Mouse (Mus musculus) neural tube, embryonic 15.5 days (tissue): ENCODE measurements at regions not wholly inside any gene's neighbourhood (a gene's known extent, or its start where the extent isn't known, plus 50 kb on each side); places are given as distances from the start of the nearest gene placed in this dataset.

ENCODE experiments used
- ATAC-seq: fragments of 200-750 bp; cut with Nextera tagmentation; 2 replicates; pipeline ENCODE4 v1.8.0; 2017; ENCODE audit warnings: mild to moderate bottlenecking, moderate TSS enrichment, moderate library complexity; ENCODE audit not compliant: low FRiP score
- H3K27ac ChIP-seq: fragments of 300-500 bp; sonication (generic); replicated peaks from 2 replicates; pipeline ENCODE4 v1.5.1; 2015; ENCODE audit warnings: mild to moderate bottlenecking, inconsistent platforms
- H3K27me3 ChIP-seq: fragments of 300-500 bp; sonication (generic); replicated peaks from 2 replicates; pipeline ENCODE4 v1.6.1; 2015; ENCODE audit warnings: inconsistent platforms
- H3K36me3 ChIP-seq: fragments of 300-500 bp; sonication (generic); 2 replicates; pipeline ENCODE4 v1.6.1; 2015; ENCODE audit warnings: inconsistent platforms
- H3K4me1 ChIP-seq: fragments of 300-500 bp; sonication (generic); 2 replicates; pipeline ENCODE4 v1.6.1; 2015; ENCODE audit warnings: inconsistent platforms
- H3K4me2 ChIP-seq: fragments of 300-500 bp; sonication (generic); 2 replicates; pipeline ENCODE4 v1.6.1; 2015; ENCODE audit warnings: inconsistent platforms, mild to moderate bottlenecking, moderate library complexity
- H3K4me3 ChIP-seq: fragments of 300-500 bp; sonication (generic); replicated peaks from 2 replicates; pipeline ENCODE4 v1.5.1; 2015; ENCODE audit warnings: mild to moderate bottlenecking, inconsistent platforms
- H3K9ac ChIP-seq: fragments of 300-500 bp; sonication (generic); replicated peaks from 2 replicates; pipeline ENCODE4 v1.6.1; 2015; ENCODE audit warnings: mild to moderate bottlenecking, inconsistent platforms
- H3K9me3 ChIP-seq: fragments of 300-500 bp; sonication (generic); replicated peaks from 2 replicates; pipeline ENCODE4 v1.6.1; 2016; ENCODE audit warnings: inconsistent platforms
- WGBS: fragments of 180-500 bp; shearing (Covaris S2); methylation state at CpG from one replicate; pipeline ENCODE4 v1.1.7; 2015; ENCODE audit warnings: mixed read lengths; 5-methylcytosine and 5-hydroxymethylcytosine counted together

DNA sequence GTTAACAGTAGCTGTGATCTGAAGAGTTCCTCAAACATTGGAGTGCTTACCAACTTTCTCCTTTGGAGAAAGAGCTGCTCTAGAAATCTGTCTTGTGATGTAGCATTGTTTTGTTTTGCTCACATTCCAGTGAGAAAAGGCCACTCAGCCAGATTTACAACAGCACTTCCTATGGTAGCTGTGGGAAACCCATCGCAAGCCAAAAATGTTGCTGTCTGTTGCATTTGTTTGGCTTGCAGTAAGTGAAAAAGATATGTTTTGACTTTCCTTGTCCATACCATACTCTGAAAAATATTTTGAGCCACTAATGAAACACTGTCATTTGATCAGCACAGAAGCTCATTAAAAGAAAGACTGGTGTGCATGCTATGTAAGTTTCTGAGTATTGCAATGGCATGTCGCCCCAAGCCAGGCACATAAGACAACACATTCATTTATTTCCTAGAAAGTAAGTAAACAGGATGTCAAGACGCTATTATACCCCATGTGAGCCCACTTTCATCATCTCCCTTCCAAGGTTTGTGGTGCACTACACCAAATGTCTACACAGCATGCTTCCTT, 66.2 kb downstream of the Car2 start:
- H3K4me2 ChIP-seq, result no peak overlapping the region
- no peaks in the 10 kb centered on the region for H3K27me3 ChIP-seq
- H3K4me3 ChIP-seq, result no peak overlapping the region
- no peaks in the 10 kb centered on the region for H3K36me3 ChIP-seq
- 81% methylated on average over 3 of the region's 3 CpGs for WGBS
- H3K27ac ChIP-seq, result no peak overlapping the region
- no peak for ATAC-seq
- no peaks in the 10 kb centered on the region for H3K4me1 ChIP-seq
- no peaks in the 10 kb centered on the region for H3K9me3 ChIP-seq
- H3K9ac ChIP-seq, result no peak overlapping the region

DNA sequence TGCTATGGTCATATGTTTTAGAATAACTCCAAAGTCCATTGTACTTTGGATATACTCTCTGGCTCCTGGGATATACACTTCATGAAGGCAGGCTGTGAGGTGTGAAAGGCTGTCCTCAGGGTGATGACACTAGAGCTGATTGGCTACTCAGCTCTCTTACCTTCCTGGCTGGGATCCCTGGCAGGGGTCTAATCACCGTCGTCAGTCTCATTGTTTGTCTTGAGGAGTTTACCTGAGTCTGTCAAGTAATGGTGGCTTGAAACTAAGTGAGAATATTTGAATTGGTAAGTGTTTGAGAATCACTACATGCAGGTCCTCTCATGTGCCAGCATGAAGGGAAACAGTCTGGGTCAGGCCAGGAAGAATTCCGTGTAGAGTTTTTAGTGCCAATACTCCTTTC, 66.9 kb downstream of the Car2 start:
- ATAC-seq, result no peak
- Histone ChIP-seq H3K4me1 (no peaks in the 10 kb centered on the region), H3K36me3 (no peaks in the 10 kb centered on the region), H3K9me3 (no peaks in the 10 kb centered on the region), H3K4me2 (no peak overlapping the region), H3K27me3 (no peaks in the 10 kb centered on the region), H3K27ac (no peak overlapping the region), H3K9ac (no peak overlapping the region), H3K4me3 (no peak overlapping the region)
- WGBS, result 59% methylated on average over 3 of the region's 3 CpGs

DNA sequence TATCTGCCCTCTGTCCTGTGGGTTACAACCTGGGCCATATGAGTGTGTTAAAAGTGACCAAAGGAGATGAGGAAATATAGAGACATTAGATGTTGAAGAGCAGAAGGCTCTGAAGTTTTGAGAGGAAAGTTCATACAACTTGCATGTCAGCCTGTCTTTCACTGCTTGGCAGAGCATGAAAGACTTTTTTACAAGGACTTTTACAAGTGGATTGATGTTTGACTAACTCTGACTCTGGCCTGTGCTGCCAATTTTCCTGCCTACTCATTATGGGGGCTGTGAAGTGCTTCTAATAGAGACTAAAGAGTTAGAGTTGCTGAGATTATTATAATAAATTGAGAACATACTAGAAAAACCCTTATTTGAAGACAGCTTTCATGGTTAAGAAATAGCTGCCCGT, 71.4 kb downstream of the Car2 start:
- H3K27me3 ChIP-seq, result no peaks in the 10 kb centered on the region
- WGBS, result 75% methylated on average over 1 of the region's 1 CpGs
- no peak for ATAC-seq
- no peak overlapping the region for H3K9ac ChIP-seq
- H3K4me1 ChIP-seq, result no peaks in the 10 kb centered on the region
- H3K4me3 ChIP-seq, result no peak overlapping the region
- H3K4me2 ChIP-seq, result no peak overlapping the region
- H3K9me3 ChIP-seq, result no peaks in the 10 kb centered on the region
- no peaks in the 10 kb centered on the region for H3K36me3 ChIP-seq
- no peak overlapping the region for H3K27ac ChIP-seq

DNA sequence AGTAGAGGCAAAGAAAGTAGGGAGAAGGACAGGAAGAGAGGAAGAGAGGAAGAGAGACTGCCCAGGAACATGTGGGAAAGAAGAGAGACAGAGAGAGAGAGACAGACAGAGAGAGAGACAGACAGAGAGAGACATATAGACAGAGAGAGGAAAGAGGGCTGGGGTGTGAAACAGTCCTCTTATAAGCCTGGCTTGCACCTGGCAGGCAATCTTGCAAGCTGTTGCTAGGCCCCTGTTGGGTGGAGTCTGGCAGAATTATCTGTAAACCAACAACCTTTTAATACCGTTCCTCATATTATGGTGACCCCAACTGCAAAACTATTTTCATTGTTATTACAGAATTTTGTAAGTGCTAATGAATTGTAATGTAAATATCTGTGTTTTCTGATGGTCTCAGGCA, 72.2 kb downstream of the Car2 start:
- Histone ChIP-seq H3K27ac (no peak overlapping the region), H3K36me3 (no peaks in the 10 kb centered on the region), H3K4me2 (no peak overlapping the region), H3K9ac (no peak overlapping the region), H3K9me3 (no peaks in the 10 kb centered on the region), H3K4me3 (no peak overlapping the region), H3K4me1 (no peaks in the 10 kb centered on the region), H3K27me3 (no peaks in the 10 kb centered on the region)
- ATAC-seq, result no peak
- WGBS, result 78% methylated on average over 1 of the region's 1 CpGs

DNA sequence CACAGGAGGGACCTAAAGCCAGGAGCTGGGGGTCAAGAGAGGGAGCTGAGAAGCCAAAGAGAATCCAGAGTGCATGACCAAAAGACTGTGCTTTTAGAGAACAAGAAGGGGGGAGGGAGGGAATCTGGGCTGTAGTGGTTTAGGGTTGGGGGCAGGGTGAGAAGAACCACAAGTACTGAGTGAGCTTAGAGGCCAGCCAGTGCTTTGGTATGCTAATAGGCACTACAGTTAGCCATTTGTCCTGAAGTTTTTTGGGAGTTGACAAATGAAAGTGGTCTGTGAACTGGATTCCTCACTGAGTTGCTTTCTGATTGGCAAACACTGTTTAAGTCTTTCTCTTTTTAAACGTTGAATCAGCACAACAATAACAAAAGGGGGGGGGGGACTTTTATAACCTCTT, 73.5 kb downstream of the Car2 start:
- peak; percentile 47; the same call in 1 of the 2 replicates for ATAC-seq
- Histone ChIP-seq H3K27me3 (no peaks in the 10 kb centered on the region), H3K4me1 (no peaks in the 10 kb centered on the region), H3K9ac (no peak overlapping the region), H3K9me3 (no peaks in the 10 kb centered on the region), H3K4me3 (no peak overlapping the region), H3K4me2 (no peak overlapping the region), H3K36me3 (no peaks in the 10 kb centered on the region), H3K27ac (no peak overlapping the region)
- 0% methylated on average over 1 of the region's 1 CpGs for WGBS

DNA sequence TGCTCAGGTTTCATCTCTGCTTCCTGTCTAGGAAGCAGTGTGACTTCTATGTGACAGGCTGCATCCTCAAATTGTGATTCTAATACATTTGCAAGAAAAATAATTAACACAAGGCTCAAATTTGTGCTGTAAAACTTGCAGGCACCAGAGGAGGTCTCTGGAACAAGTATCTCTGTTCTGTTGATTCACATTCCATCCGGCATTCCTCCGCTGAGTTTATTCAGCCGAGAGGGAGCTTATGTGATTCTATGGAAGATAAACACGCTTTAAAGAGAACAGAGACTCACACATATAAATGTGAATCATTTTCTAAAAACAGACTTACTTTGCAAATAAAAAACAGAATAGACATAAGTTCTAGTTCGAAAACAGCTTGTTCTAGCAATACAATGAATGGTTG, 78.7 kb downstream of the Car2 start:
- Histone ChIP-seq H3K27ac (no peak overlapping the region), H3K9me3 (no peaks in the 10 kb centered on the region), H3K4me1 (no peaks in the 10 kb centered on the region), H3K36me3 (no peaks in the 10 kb centered on the region), H3K4me2 (no peak overlapping the region), H3K4me3 (no peak overlapping the region), H3K27me3 (no peaks in the 10 kb centered on the region), H3K9ac (no peak overlapping the region)
- 80% methylated on average over 5 of the region's 5 CpGs for WGBS
- no peak for ATAC-seq

DNA sequence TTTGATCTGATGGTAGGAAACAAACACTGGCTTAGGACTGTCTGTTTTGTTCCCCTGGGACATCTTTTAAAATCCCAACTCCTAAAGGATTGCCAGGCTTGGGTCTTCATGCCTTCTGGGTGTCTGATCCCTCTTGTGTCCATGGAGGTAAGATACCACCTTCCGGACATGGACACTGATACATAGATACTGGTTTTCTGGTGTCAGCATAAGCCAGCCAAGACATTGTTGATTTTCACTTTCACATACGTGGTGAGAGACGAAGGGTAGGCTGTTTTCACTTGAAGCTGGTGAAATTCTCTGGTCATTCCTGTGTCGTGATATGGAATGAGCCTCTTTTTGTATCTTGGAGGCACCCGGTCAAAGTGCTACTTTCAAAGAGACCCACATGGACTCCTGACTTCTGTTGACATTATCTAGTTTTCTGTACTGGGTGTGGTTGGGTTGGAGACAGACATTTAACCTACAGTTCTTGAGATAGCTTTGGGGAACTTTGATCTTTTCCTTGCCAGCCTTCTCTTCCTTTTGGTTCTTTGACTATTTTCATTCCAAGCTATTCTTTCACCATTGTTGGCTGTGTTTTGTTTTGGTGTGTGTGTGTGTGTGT, 79.5 kb downstream of the Car2 start:
- ATAC-seq, result no peak
- Histone ChIP-seq H3K36me3 (no peaks in the 10 kb centered on the region), H3K9me3 (no peaks in the 10 kb centered on the region), H3K27ac (no peak overlapping the region), H3K9ac (no peak overlapping the region), H3K4me1 (no peaks in the 10 kb centered on the region), H3K4me3 (no peak overlapping the region), H3K4me2 (no peak overlapping the region), H3K27me3 (no peaks in the 10 kb centered on the region)
- 85% methylated on average over 5 of the region's 5 CpGs for WGBS

DNA sequence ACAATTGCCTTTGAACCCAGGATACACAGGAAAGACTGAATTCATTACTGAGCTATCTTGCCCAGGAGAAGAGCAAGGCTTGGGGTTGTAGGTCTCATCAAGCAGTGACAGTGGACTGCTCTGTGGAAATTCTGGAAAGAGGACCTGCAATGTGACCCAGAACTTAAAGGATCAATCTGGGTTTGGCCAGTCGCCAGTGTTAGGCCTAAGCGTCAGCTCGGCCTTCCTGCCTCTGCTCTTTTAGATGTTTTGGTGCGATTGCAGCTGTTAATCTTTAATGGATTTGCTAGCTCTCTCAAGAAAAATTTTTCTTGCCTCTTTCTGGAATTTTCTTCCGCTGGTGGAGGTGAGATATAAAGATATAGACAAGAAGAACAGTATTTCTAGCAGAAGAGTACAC, 81.2 kb downstream of the Car2 start:
- no peak for ATAC-seq
- no peak overlapping the region for H3K27ac ChIP-seq
- 87% methylated on average over 5 of the region's 5 CpGs for WGBS
- no peak overlapping the region for H3K9ac ChIP-seq
- no peaks in the 10 kb centered on the region for H3K36me3 ChIP-seq
- no peaks in the 10 kb centered on the region for H3K4me1 ChIP-seq
- no peaks in the 10 kb centered on the region for H3K27me3 ChIP-seq
- no peak overlapping the region for H3K4me2 ChIP-seq
- no peaks in the 10 kb centered on the region for H3K9me3 ChIP-seq
- no peak overlapping the region for H3K4me3 ChIP-seq

DNA sequence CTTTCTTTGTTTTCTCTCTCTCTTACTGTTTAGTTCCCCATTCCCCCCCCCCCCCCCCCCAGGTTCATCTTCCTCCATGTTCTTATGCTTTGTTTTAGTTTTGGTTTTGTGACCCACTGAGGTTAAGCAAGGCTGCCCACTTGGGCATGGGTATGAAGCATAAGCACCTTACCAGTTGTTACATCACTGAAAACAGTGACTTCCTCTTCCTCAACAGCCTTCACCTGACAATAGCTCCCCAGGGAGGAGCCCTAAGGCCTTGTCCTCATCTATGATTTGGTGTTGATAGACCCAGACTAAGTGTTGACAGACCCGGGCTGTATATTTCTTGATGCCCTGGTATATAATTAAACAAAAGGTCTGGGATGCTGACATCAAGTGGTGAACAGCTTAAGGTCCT, 82.3 kb downstream of the Car2 start:
- Histone ChIP-seq H3K9me3 (no peaks in the 10 kb centered on the region), H3K4me3 (no peak overlapping the region), H3K36me3 (no peaks in the 10 kb centered on the region), H3K9ac (no peak overlapping the region), H3K27ac (no peak overlapping the region), H3K4me2 (no peak overlapping the region), H3K27me3 (no peaks in the 10 kb centered on the region), H3K4me1 (no peaks in the 10 kb centered on the region)
- ATAC-seq, result no peak
- WGBS, result 90% methylated on average over 1 of the region's 1 CpGs

DNA sequence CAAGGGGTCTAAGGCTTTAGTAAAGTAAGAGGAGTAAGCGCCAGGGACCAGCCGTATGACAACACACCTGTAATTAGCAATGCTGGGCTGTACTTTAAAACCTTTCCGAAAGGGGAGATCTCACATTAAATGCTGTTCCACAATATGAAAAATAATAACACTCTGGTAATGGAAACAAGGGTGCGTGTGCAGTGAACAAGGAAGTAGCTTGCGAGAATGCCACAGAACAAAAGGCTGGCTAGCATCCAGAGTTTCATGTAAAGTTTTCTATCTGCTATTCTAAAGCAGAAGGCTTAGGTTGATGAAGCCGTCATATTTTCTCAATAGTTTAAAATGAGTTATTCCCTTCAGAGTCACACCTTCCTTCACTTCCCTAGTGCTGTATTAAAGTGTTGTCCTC, 83.6 kb downstream of the Car2 start:
- no peak for ATAC-seq
- no peaks in the 10 kb centered on the region for H3K4me1 ChIP-seq
- H3K4me3 ChIP-seq, result no peak overlapping the region
- H3K27ac ChIP-seq, result no peak overlapping the region
- H3K9ac ChIP-seq, result no peak overlapping the region
- no peak overlapping the region for H3K4me2 ChIP-seq
- no peaks in the 10 kb centered on the region for H3K9me3 ChIP-seq
- H3K36me3 ChIP-seq, result no peaks in the 10 kb centered on the region
- H3K27me3 ChIP-seq, result no peaks in the 10 kb centered on the region
- 90% methylated on average over 6 of the region's 6 CpGs for WGBS

DNA sequence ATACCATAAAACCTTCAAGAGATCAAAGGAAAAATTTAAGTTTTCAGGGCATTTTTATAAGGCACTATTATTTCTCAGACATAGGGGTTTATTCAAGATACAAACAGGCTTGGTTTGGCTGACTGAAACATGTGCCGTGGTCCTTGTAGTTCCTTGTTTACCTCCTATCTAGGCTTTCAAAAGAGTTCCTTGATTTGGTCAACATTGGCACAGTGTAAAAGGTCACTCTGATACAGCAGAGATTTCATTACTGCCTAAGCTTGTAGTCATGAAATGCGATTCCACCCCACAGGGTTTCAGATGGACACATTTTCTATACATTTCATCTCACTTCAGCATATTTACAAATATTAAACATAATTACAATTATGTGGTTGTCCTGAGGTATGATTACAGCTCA, 85.6 kb downstream of the Car2 start:
- 92% methylated on average over 2 of the region's 2 CpGs for WGBS
- Histone ChIP-seq H3K4me1 (no peaks in the 10 kb centered on the region), H3K4me3 (no peak overlapping the region), H3K27ac (no peak overlapping the region), H3K27me3 (no peaks in the 10 kb centered on the region), H3K36me3 (no peaks in the 10 kb centered on the region), H3K9ac (no peak overlapping the region), H3K9me3 (no peaks in the 10 kb centered on the region), H3K4me2 (no peak overlapping the region)
- ATAC-seq, result no peak

DNA sequence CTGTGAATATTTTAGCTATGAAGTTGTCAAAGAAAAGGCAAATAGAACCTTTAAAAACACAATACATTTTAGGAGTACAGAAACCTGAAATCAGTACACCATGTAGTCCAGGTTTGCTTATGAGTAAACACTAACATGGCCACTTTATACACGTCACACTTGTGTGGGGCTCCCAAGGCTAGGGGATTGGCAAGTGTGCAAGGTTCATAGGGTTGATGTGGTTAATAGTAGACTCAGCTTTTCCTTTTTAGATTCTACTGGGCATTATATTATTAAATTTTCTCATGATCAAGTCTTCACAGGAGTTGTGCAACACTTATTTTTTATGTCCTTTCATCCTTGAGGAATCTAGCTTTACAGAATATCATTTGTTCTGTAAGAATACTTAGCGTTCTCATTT, 88.7 kb downstream of the Car2 start:
- 92% methylated on average over 2 of the region's 2 CpGs for WGBS
- H3K4me2 ChIP-seq, result no peak overlapping the region
- no peaks in the 10 kb centered on the region for H3K36me3 ChIP-seq
- H3K9ac ChIP-seq, result no peak overlapping the region
- no peaks in the 10 kb centered on the region for H3K9me3 ChIP-seq
- no peaks in the 10 kb centered on the region for H3K4me1 ChIP-seq
- H3K27me3 ChIP-seq, result no peaks in the 10 kb centered on the region
- no peak for ATAC-seq
- no peak overlapping the region for H3K4me3 ChIP-seq
- H3K27ac ChIP-seq, result no peak overlapping the region

DNA sequence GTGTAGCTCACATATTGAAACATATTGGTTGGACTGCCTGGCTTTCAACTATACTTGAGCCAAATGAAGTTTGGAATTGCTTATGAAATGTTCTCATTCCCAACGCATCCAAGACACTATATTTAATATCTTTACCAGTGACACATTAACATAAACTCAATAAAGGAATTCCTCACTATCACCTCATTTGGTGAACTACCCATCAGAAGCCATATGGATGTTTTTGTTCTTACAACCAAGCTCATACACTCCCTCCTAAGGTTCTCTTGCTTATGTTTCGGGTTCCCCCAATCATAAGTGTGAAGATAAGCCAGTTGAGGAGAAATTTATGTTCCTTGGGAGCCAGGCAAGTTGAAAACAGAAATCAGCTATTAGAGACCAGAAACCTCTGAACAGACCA, 89.1 kb downstream of the Car2 start:
- 95% methylated on average over 2 of the region's 2 CpGs for WGBS
- H3K4me3 ChIP-seq, result no peak overlapping the region

More for the DNA sequence above, 89.1 kb downstream of the Car2 start:
- Histone ChIP-seq H3K27me3 (no peaks in the 10 kb centered on the region), H3K9ac (no peak overlapping the region), H3K36me3 (no peaks in the 10 kb centered on the region), H3K27ac (no peak overlapping the region), H3K9me3 (no peaks in the 10 kb centered on the region), H3K4me2 (no peak overlapping the region), H3K4me1 (no peaks in the 10 kb centered on the region)
- ATAC-seq, result no peak
